Mouse (Mus musculus) CH12.LX (cell line): Measurements from ENCODE around the gene Vps45.

Source experiments
- CTCF ChIP-seq, 2 experiments: IDR thresholded peaks in 1 of 2; conservative IDR thresholded peaks in 1 of 2; 2 replicates each; pipeline ENCODE4 v1.5.1; 2011 to 2012; ENCODE audit warnings: low read depth in 2 of 2, low read length in 2 of 2, improper control_type of control experiment in 1 of 2, inconsistent platforms in 1 of 2, mild to moderate bottlenecking in 1 of 2, moderate library complexity in 1 of 2
- EP300 ChIP-seq: IDR thresholded peaks from 2 replicates; pipeline ENCODE4 v1.6.1; 2011; ENCODE audit warnings: low read length, improper control_type of control experiment
- MAZ ChIP-seq: IDR thresholded peaks from 2 replicates; pipeline ENCODE4 v1.6.1; 2012; ENCODE audit warnings: low read depth, mild to moderate bottlenecking, inconsistent platforms, low read length, improper control_type of control experiment, moderate library complexity
- MEF2A ChIP-seq: IDR thresholded peaks from 2 replicates; pipeline ENCODE4 v1.6.1; 2014; ENCODE audit warnings: low read depth, mild to moderate bottlenecking, inconsistent platforms, low read length, improper control_type of control experiment, borderline replicate concordance
- MYC ChIP-seq: IDR thresholded peaks from 2 replicates; pipeline ENCODE4 v1.6.1; 2011; ENCODE audit warnings: low read depth, mild to moderate bottlenecking, improper control_type of control experiment, low read length
- POLR2AphosphoS2 ChIP-seq: IDR thresholded peaks from 2 replicates; pipeline ENCODE4 v1.6.1; 2011; ENCODE audit warnings: low read depth, low read length, improper control_type of control experiment
- RCOR1 ChIP-seq: conservative IDR thresholded peaks from 2 replicates; pipeline ENCODE4 v1.6.1; 2012; ENCODE audit warnings: low read depth, mild to moderate bottlenecking, inconsistent platforms, low read length, improper control_type of control experiment
- SMC3 ChIP-seq: IDR thresholded peaks from 2 replicates; pipeline ENCODE4 v1.6.1; 2011; ENCODE audit warnings: low read depth, low read length, improper control_type of control experiment
- TBP ChIP-seq: conservative IDR thresholded peaks from 2 replicates; pipeline ENCODE4 v1.6.1; 2011; ENCODE audit warnings: low read depth, low read length, improper control_type of control experiment
- ZC3H11A ChIP-seq: IDR thresholded peaks from 2 replicates; pipeline ENCODE4 v1.6.1; 2012; ENCODE audit warnings: low read depth, mild to moderate bottlenecking, inconsistent platforms, low read length, improper control_type of control experiment
- ZNF384 ChIP-seq: IDR thresholded peaks from 2 replicates; pipeline ENCODE4 v1.6.1; 2012; ENCODE audit warnings: low read depth, low read length, improper control_type of control experiment, inconsistent platforms

DNA sequence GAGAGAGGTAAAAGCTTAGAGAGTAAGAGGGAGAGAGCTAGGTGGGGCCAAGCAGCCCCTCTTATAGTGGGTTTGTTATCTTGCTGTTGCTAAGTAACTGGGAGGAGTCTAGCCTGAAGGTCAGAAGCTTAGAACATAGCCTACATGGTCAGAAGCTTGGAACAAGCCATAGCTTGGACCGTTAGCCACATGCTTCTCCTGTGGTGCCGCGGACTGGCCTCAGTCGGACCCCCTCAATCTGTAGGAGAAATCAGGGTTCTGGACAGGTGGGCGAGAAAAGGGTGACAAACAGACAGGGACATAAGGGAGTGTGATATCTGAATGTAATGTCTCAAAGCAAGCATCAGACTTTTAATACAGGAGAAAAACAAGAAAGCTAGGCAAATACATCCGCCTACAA lies 10.8 kb upstream of the Vps45 start:
- TF ChIP-seq MEF2A = no peak
- no peak for TF ChIP-seq MYC
- no peak for TF ChIP-seq CTCF (conservative IDR thresholded peaks at IDR 0.05 in 1 of 2, IDR thresholded peaks at IDR 0.05 in 1 of 2; ENCODE audit: low read depth in 2 of 2, low read length in 2 of 2)
- no peak for TF ChIP-seq TBP
- no peak for TF ChIP-seq RCOR1
- no peak for TF ChIP-seq ZNF384
- no peak for TF ChIP-seq EP300
- TF ChIP-seq ZC3H11A = no peak
- TF ChIP-seq POLR2AphosphoS2 = no peak
- no peak for TF ChIP-seq MAZ
- no peak for TF ChIP-seq SMC3
